Mouse (Mus musculus) frontal cortex, adult 2 months (tissue): ENCODE results near the gene Defb15. TPM values are rescaled to one million over a fixed set of nuclear protein-coding genes. Genes with fewer than 3 reads are reported as not detected.

Source experiments
- polyA plus RNA-seq: library from polyadenylated mRNA; depleted of rRNA; stranded (reverse); fragments of >200 nt; gene quantifications from 2 replicates; pipeline ENCODE4 v1.2.3, GENCODE M21; 2012; rRNA removed

The Defb15 gene
- polyA plus RNA-seq, 1 experiment = not detected

Other genes starting within 250 kb of the Defb15 start
- gene AY761184, start 229.1 kb downstream of the Defb15 start, polyA plus RNA-seq = not detected in 2 replicates
- not detected in 2 replicates for gene Defa24, start 198.2 kb downstream of the Defb15 start, polyA plus RNA-seq
- not detected in 2 replicates for gene Defb50, start 109.2 kb downstream of the Defb15 start, polyA plus RNA-seq
- not detected in 2 replicates for gene Defb2, start 92.8 kb downstream of the Defb15 start, polyA plus RNA-seq
- gene Defb10, start 73.8 kb downstream of the Defb15 start, polyA plus RNA-seq = not detected in 2 replicates
- gene Defb9, start 47.3 kb downstream of the Defb15 start, polyA plus RNA-seq = not detected in 2 replicates
- not detected in 2 replicates for gene Defb11, start 26.3 kb downstream of the Defb15 start, polyA plus RNA-seq
- gene Defb35, start 5.6 kb upstream of the Defb15 start, polyA plus RNA-seq = not detected in 2 replicates
- gene Defb13, start 14.1 kb upstream of the Defb15 start, polyA plus RNA-seq = not detected in 2 replicates
- not detected in 2 replicates for gene Fam90a1a, start 26.0 kb upstream of the Defb15 start, polyA plus RNA-seq
- not detected in 2 replicates for gene Ccdc70, start 37.1 kb upstream of the Defb15 start, polyA plus RNA-seq
- 1.5 and 1.9 TPM in 2 replicates for gene Atp7b, start 127.6 kb upstream of the Defb15 start, polyA plus RNA-seq
- gene Alg11, start 128.0 kb upstream of the Defb15 start, polyA plus RNA-seq = 11.4 and 12.8 TPM in 2 replicates
- gene Nek5, start 192.3 kb upstream of the Defb15 start, polyA plus RNA-seq = 0.13 and 0.32 TPM in 2 replicates
- gene Nek3, start 233.7 kb upstream of the Defb15 start, polyA plus RNA-seq = 3.8 and 4.4 TPM in 2 replicates